Mouse (Mus musculus) testis, adult 2 months (tissue): Measurements from ENCODE around the gene Aprt. TPM values are rescaled to one million over a fixed set of nuclear protein-coding genes. Genes with fewer than 3 reads are reported as not detected.
A peak's percentile ranks its signal among the peaks of the same experiment; 100 is the strongest.

Experiments
- H3K27ac ChIP-seq: fragments of 200-500 bp; 2 replicates; pipeline ENCODE4 v1.5.1; 2012; ENCODE audit warnings: low read depth, low read length; ENCODE audit not compliant: control insufficient read depth, insufficient read depth
- H3K27me3 ChIP-seq: fragments of 200-500 bp; 2 replicates; pipeline ENCODE4 v1.6.1; 2012; ENCODE audit warnings: mild to moderate bottlenecking, low read length, moderate library complexity; ENCODE audit not compliant: control insufficient read depth, insufficient read depth
- H3K36me3 ChIP-seq: fragments of 200-500 bp; 2 replicates; pipeline ENCODE4 v1.6.1; 2012; ENCODE audit warnings: mild to moderate bottlenecking, low read length; ENCODE audit not compliant: control insufficient read depth, insufficient read depth
- H3K4me1 ChIP-seq: fragments of 200-500 bp; 2 replicates; pipeline ENCODE4 v1.6.1; 2012; ENCODE audit warnings: low read length; ENCODE audit not compliant: control insufficient read depth, insufficient read depth
- H3K4me3 ChIP-seq: fragments of 200-500 bp; 2 replicates; pipeline ENCODE4 v1.5.1; 2012; ENCODE audit warnings: low read depth, mild to moderate bottlenecking, low read length, moderate library complexity, mixed read lengths; ENCODE audit not compliant: control insufficient read depth
- CTCF ChIP-seq: fragments of 200-500 bp; IDR thresholded peaks from 2 replicates; pipeline ENCODE4 v1.5.1; 2012; ENCODE audit warnings: low read depth, mild to moderate bottlenecking, inconsistent platforms, low read length, moderate library complexity; ENCODE audit not compliant: control insufficient read depth, insufficient read depth, insufficient replicate concordance
- POLR2A ChIP-seq: fragments of 200-500 bp; IDR thresholded peaks from 2 replicates; pipeline ENCODE4 v1.6.1; 2012; ENCODE audit warnings: low read depth, mild to moderate bottlenecking, inconsistent platforms, low read length, moderate library complexity; ENCODE audit not compliant: control insufficient read depth
- polyA plus RNA-seq: library from polyadenylated mRNA; depleted of rRNA; stranded (reverse); fragments of >200 nt; gene quantifications from 2 replicates; pipeline ENCODE4 v1.2.3, GENCODE M21; 2012

The Aprt gene
- polyA plus RNA-seq, 1 experiment, result 267 TPM

GRCm38 (mm10) chr8:122585411-122585891, 8.7 kb upstream of the Aprt start:
- no peak overlapping the region for H3K27ac ChIP-seq

GRCm38 (mm10) chr8:122584981-122585380, 8.3 kb upstream of the Aprt start:
- Histone ChIP-seq H3K4me3 (no peak overlapping the region), H3K27ac (no peak overlapping the region), H3K4me1 (peaks cover 5% of the 10 kb centered on the region), H3K36me3 (no peaks in the 10 kb centered on the region), H3K27me3 (no peaks in the 10 kb centered on the region)
- TF ChIP-seq CTCF (no peak), POLR2A (no peak)

More at GRCm38 (mm10) chr8:122585411-122585891, 8.7 kb upstream of the Aprt start:
- Histone ChIP-seq H3K36me3 (no peaks in the 10 kb centered on the region), H3K4me1 (peaks cover 5% of the 10 kb centered on the region), H3K4me3 (no peak overlapping the region), H3K27me3 (no peaks in the 10 kb centered on the region)
- TF ChIP-seq CTCF (no peak), POLR2A (no peak)

- Histone ChIP-seq H3K27ac (no peak overlapping the region), H3K4me1 (peaks cover 10% of the 10 kb centered on the region), H3K36me3 (no peaks in the 10 kb centered on the region), H3K4me3 (no peak overlapping the region), H3K27me3 (no peaks in the 10 kb centered on the region)
- TF ChIP-seq CTCF (no peak), POLR2A (no peak)
Measured at GRCm38 (mm10) chr8:122580926-122581325, 4.2 kb upstream of the Aprt start.

DNA sequence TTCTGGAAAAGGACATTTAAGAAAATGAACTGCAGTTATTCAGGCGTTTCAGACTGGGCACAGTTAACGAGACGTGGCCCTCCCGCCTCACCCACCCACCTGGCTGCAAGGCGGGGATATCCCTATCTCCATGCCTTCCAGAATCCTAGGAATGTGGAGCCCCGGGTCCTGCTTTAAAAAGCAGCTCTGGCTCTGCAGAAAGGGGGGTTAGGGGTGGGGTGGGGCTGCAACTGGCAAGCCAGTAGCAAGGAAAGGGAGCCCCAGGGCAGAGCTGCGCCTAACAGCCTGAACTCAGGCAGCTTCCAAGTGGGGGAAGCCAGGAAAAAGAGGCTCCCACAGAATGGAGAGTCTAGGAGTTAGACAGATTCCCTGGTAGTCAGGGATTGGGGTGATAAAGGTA, 2.5 kb upstream of the Aprt start:
- TF ChIP-seq POLR2A (no peak), CTCF (no peak)
- Histone ChIP-seq H3K4me3 (no peak overlapping the region), H3K27me3 (no peaks in the 10 kb centered on the region), H3K4me1 (peaks cover 14% of the 10 kb centered on the region), H3K27ac (no peak overlapping the region), H3K36me3 (no peaks in the 10 kb centered on the region)

DNA sequence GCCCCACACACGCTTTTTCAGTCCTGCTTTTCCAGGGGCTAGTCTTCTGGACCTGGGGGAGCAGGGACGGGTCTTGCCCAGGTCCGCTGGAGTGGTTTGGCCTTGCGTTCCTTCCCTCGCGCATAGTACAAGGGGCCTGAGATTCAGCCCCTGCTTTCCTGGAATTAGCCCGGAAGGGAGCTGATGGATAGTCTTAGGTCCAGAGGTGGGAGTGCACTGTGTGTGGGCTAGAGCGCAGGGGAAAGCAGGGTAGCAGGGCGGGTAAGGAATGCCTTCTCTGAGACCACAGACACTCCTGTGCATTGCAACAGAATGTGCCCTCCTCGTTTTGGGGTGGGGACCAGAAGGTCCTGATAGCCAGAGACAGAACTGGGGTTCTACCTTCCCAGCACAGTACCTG, 407 bp upstream of the Aprt start:
- H3K4me3 ChIP-seq, result peak overlapping the region; percentile 94
- no peaks in the 10 kb centered on the region for H3K36me3 ChIP-seq
- H3K27me3 ChIP-seq, result no peaks in the 10 kb centered on the region
- TF ChIP-seq POLR2A (no peak), CTCF (no peak)
- H3K4me1 ChIP-seq, result peaks cover 12% of the 10 kb centered on the region
- H3K27ac ChIP-seq, result no peak overlapping the region

- Histone ChIP-seq H3K27ac (peak overlapping the region; percentile 73), H3K36me3 (no peaks in the 10 kb centered on the region), H3K4me1 (peaks cover 12% of the 10 kb centered on the region), H3K4me3 (peak overlapping the region; percentile 94), H3K27me3 (no peaks in the 10 kb centered on the region)
- no peak for TF ChIP-seq POLR2A
Measured at GRCm38 (mm10) chr8:122575735-122576647, 718 bp downstream of the Aprt start.

DNA sequence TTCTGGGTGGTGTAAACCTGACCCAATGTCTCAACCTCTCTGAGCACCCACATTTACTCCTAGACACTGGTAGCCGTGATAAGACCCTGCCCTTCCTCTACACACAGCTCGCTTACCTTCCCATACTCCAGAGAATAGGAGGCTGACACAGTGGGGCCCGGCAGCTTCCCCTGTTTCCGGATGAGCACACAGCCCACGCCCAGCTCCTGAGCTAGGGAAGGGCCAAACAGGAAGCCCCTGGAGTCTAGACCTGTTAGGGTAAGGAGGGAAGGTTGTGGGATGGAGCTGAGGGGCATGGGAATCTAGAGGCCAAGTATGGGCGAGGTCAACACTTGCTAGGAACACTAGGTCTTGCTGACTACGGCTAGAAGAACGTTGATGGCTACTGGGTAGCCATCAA, 1.4 kb downstream of the Aprt start:
- H3K4me1 ChIP-seq, result peaks cover 12% of the 10 kb centered on the region
- peak overlapping the region; percentile 94; the same call in 1 of the 2 replicates for H3K4me3 ChIP-seq
- no peak overlapping the region for H3K27ac ChIP-seq
- TF ChIP-seq POLR2A, result no peak
- no peak for TF ChIP-seq CTCF
- H3K36me3 ChIP-seq, result no peaks in the 10 kb centered on the region
- H3K27me3 ChIP-seq, result no peaks in the 10 kb centered on the region
